Mouse (Mus musculus) midbrain, embryonic 11.5 days (tissue): ENCODE data around the gene Gm38392. TPM values are rescaled to one million over a fixed set of nuclear protein-coding genes. Genes with fewer than 3 reads are reported as not detected.
"Not testable (repeated sequence)": the region's sequence is repeated elsewhere in the genome, so short reads cannot be mapped to it uniquely, and the experiment has no call there.

ENCODE experiments used
- ATAC-seq: fragments of 200-750 bp; cut with Nextera tagmentation; 2 replicates; pipeline ENCODE4 v1.8.0; 2017; ENCODE audit warnings: moderate TSS enrichment, moderate library complexity; ENCODE audit not compliant: low FRiP score
- DNase-seq: peaks from one replicate; pipeline ENCODE4 v3.0.0; 2015; ENCODE audit warnings: low spot score; ENCODE audit errors: missing footprints
- H3K27ac ChIP-seq: fragments of 300-500 bp; sonication (generic); 2 replicates; pipeline ENCODE4 v1.5.1; 2014; ENCODE audit warnings: low read depth, low read length
- H3K27me3 ChIP-seq: fragments of 300-500 bp; sonication (generic); 2 replicates; pipeline ENCODE4 v1.6.1; 2014; ENCODE audit warnings: mild to moderate bottlenecking, low read length, moderate library complexity, mixed read lengths; ENCODE audit not compliant: control insufficient read depth, insufficient read depth
- H3K36me3 ChIP-seq: fragments of 300-500 bp; sonication (generic); 2 replicates; pipeline ENCODE4 v1.6.1; 2014; ENCODE audit warnings: mild to moderate bottlenecking, low read length, moderate library complexity, mixed read lengths; ENCODE audit not compliant: control insufficient read depth, insufficient read depth
- H3K4me1 ChIP-seq: fragments of 300-500 bp; sonication (generic); 2 replicates; pipeline ENCODE4 v1.6.1; 2014; ENCODE audit warnings: low read length; ENCODE audit not compliant: control insufficient read depth, insufficient read depth
- H3K4me2 ChIP-seq: fragments of 300-500 bp; sonication (generic); 2 replicates; pipeline ENCODE4 v1.6.1; 2014; ENCODE audit warnings: mild to moderate bottlenecking, moderate library complexity
- H3K4me3 ChIP-seq: fragments of 300-500 bp; sonication (generic); 2 replicates; pipeline ENCODE4 v1.5.1; 2014; ENCODE audit warnings: low read depth, low read length
- H3K9ac ChIP-seq: fragments of 300-500 bp; sonication (generic); 2 replicates; pipeline ENCODE4 v1.6.1; 2014; ENCODE audit warnings: low read length
- H3K9me3 ChIP-seq: fragments of 300-500 bp; sonication (generic); 2 replicates; pipeline ENCODE4 v1.6.1; 2016; ENCODE audit warnings: low read length; ENCODE audit not compliant: control insufficient read depth
- WGBS: fragments of 180-500 bp; shearing (Covaris S2); extraction: QIAGEN DNeasy Blood & Tissue Kit; methylation state at CpG from one replicate; pipeline ENCODE4 v1.1.7; 2014; 5-methylcytosine and 5-hydroxymethylcytosine counted together
- polyA plus RNA-seq: library from polyadenylated mRNA; unstranded; fragments of >200 nt; fragmentation: Nextera tagmentation; extraction: Ambion mirVana; gene quantifications from 2 replicates; pipeline ENCODE4 v1.2.1, GENCODE M21; 2014

The Gm38392 gene
- polyA plus RNA-seq, 1 experiment from 2014 or later, result 0.11 TPM

GRCm38 (mm10) chr3:88299172-88299571 is 12.2 kb upstream of the Gm38392 start:
- H3K36me3 ChIP-seq, result peaks cover 32% of the 10 kb centered on the region
- H3K27ac ChIP-seq, result no peak overlapping the region
- H3K9me3 ChIP-seq, result no peaks in the 10 kb centered on the region
- no peaks in the 10 kb centered on the region for H3K27me3 ChIP-seq
- no peak for ATAC-seq
- WGBS, result 93% methylated on average over 1 of the region's 1 CpGs
- no peak overlapping the region for H3K9ac ChIP-seq
- no peak overlapping the region for H3K4me3 ChIP-seq
- no peak overlapping the region for H3K4me2 ChIP-seq
- no peak for DNase-seq
- peaks cover 14% of the 10 kb centered on the region for H3K4me1 ChIP-seq

- no peak for ATAC-seq
Measured at GRCm38 (mm10) chr3:88297321-88297851, 10.4 kb upstream of the Gm38392 start.

GRCm38 (mm10) chr3:88296561-88297318 is 9.7 kb upstream of the Gm38392 start, which contains the start of the genes Tsacc and Cct3:
Tsacc (minus strand) TSS chr3:88296999.
Cct3 (plus strand) TSS chr3:88297116.
- H3K4me3 ChIP-seq, result peak within 1 kb of the TSS; percentile 68
- no peaks in the 10 kb centered on the region for H3K27me3 ChIP-seq
- peak; percentile 99 for ATAC-seq
- WGBS, result under 1% methylated on average over 44 of the region's 44 CpGs
- peak within 1 kb of the TSS; percentile 82 for H3K4me2 ChIP-seq
- peaks cover 14% of the 10 kb centered on the region for H3K4me1 ChIP-seq
- peak; percentile 99 for DNase-seq
- no peaks in the 10 kb centered on the region for H3K9me3 ChIP-seq
- peaks cover 14% of the 10 kb centered on the region for H3K36me3 ChIP-seq
- H3K9ac ChIP-seq, result peak within 1 kb of the TSS; percentile 74
- peak within 1 kb of the TSS; percentile 81 for H3K27ac ChIP-seq

More at GRCm38 (mm10) chr3:88297321-88297851, 10.4 kb upstream of the Gm38392 start:
- Histone ChIP-seq H3K4me1 (peaks cover 14% of the 10 kb centered on the region), H3K4me2 (peak overlapping the region; percentile 82), H3K27ac (peak overlapping the region; percentile 49), H3K9me3 (no peaks in the 10 kb centered on the region), H3K4me3 (peak overlapping the region; percentile 68), H3K27me3 (no peaks in the 10 kb centered on the region), H3K36me3 (peaks cover 20% of the 10 kb centered on the region), H3K9ac (peak overlapping the region; percentile 71)
- peak; percentile 96 for DNase-seq
- under 1% methylated on average over 30 of the region's 30 CpGs for WGBS

GRCm38 (mm10) chr3:88296110-88296560 is 9.1 kb upstream of the Gm38392 start:
- no peaks in the 10 kb centered on the region for H3K9me3 ChIP-seq
- H3K27ac ChIP-seq, result peak overlapping the region; percentile 81
- H3K9ac ChIP-seq, result peak overlapping the region; percentile 74
- DNase-seq (no peak), ATAC-seq (peak; percentile 38)
- peak overlapping the region; percentile 43 for H3K4me3 ChIP-seq
- peaks cover 14% of the 10 kb centered on the region for H3K4me1 ChIP-seq
- H3K27me3 ChIP-seq, result no peaks in the 10 kb centered on the region
- peaks cover 10% of the 10 kb centered on the region for H3K36me3 ChIP-seq
- peak overlapping the region; percentile 61 for H3K4me2 ChIP-seq
- under 1% methylated on average over 12 of the region's 12 CpGs for WGBS

- Histone ChIP-seq H3K4me2 (peak overlapping the region; percentile 61; the same call in 1 of the 2 replicates), H3K4me1 (peaks cover 14% of the 10 kb centered on the region)
- not testable (repeated sequence) for H3K9me3 ChIP-seq, H3K9ac ChIP-seq, H3K4me3 ChIP-seq, H3K36me3 ChIP-seq, H3K27ac ChIP-seq, DNase-seq, ATAC-seq, H3K27me3 ChIP-seq
- WGBS, result 74% methylated on average over 1 of the region's 1 CpGs
Measured at GRCm38 (mm10) chr3:88295272-88295671, 8.3 kb upstream of the Gm38392 start.

GRCm38 (mm10) chr3:88291970-88292369 is 5.0 kb upstream of the Gm38392 start:
- H3K27me3 ChIP-seq, result no peaks in the 10 kb centered on the region
- no peak overlapping the region for H3K4me3 ChIP-seq
- peaks cover 5% of the 10 kb centered on the region; the same call in 1 of the 2 replicates for H3K4me1 ChIP-seq
- H3K4me2 ChIP-seq, result no peak overlapping the region
- WGBS, result 54% methylated on average over 4 of the region's 4 CpGs
- H3K9me3 ChIP-seq, result no peaks in the 10 kb centered on the region
- ATAC-seq (no peak), DNase-seq (no peak)
- no peak overlapping the region for H3K9ac ChIP-seq
- H3K27ac ChIP-seq, result no peak overlapping the region
- no peaks in the 10 kb centered on the region for H3K36me3 ChIP-seq

- H3K27me3 ChIP-seq, H3K9me3 ChIP-seq, H3K27ac ChIP-seq, H3K4me1 ChIP-seq, H3K36me3 ChIP-seq, H3K9ac ChIP-seq, DNase-seq, ATAC-seq, H3K4me2 ChIP-seq, H3K4me3 ChIP-seq: not testable (repeated sequence)
- 82% methylated on average over 8 of the region's 10 CpGs for WGBS
Measured at GRCm38 (mm10) chr3:88288133-88288713, 1.2 kb upstream of the Gm38392 start.

- ATAC-seq, H3K9me3 ChIP-seq, H3K9ac ChIP-seq, H3K27ac ChIP-seq, DNase-seq, H3K4me1 ChIP-seq, H3K27me3 ChIP-seq, H3K4me2 ChIP-seq, H3K4me3 ChIP-seq, H3K36me3 ChIP-seq: not testable (repeated sequence)
- WGBS, result no CpG with 5 or more reads among the region's 2 CpGs
Measured at GRCm38 (mm10) chr3:88285565-88285895, 1.5 kb downstream of the Gm38392 start.
